Mouse (Mus musculus) spleen, adult 2 months (tissue): ENCODE measurements around the gene Pif1. TPM values are rescaled to one million over a fixed set of nuclear protein-coding genes. Genes with fewer than 3 reads are reported as not detected.
A peak's percentile ranks its signal among the peaks of the same experiment; 100 is the strongest.

Experiments used
- DNase-seq, 2 experiments: peaks; one replicate each; pipeline versions ENCODE4 v3.0.0 to v3.0.0-alpha.2; 2012 to 2021; ENCODE audit warnings: low spot score in 2 of 2, low read depth in 1 of 2
- H3K27ac ChIP-seq: fragments of 200-500 bp; 2 replicates; pipeline ENCODE4 v1.5.1; 2012; ENCODE audit warnings: low read length, inconsistent platforms; ENCODE audit not compliant: insufficient read depth
- H3K27me3 ChIP-seq: fragments of 200-500 bp; 2 replicates; pipeline ENCODE4 v1.6.1; 2012; ENCODE audit warnings: mild to moderate bottlenecking, moderate library complexity, low read length, inconsistent platforms; ENCODE audit not compliant: control insufficient read depth, insufficient read depth
- H3K36me3 ChIP-seq: fragments of 200-500 bp; 2 replicates; pipeline ENCODE4 v1.6.1; 2012; ENCODE audit warnings: mild to moderate bottlenecking, low read length, inconsistent platforms; ENCODE audit not compliant: control insufficient read depth, insufficient read depth
- H3K4me1 ChIP-seq: fragments of 200-500 bp; 2 replicates; pipeline ENCODE4 v1.6.1; 2011; ENCODE audit warnings: inconsistent platforms; ENCODE audit not compliant: control insufficient read depth, insufficient read depth, insufficient read length
- H3K4me3 ChIP-seq: fragments of 200-500 bp; 2 replicates; pipeline ENCODE4 v1.5.1; 2011; ENCODE audit warnings: mild to moderate bottlenecking, inconsistent platforms; ENCODE audit not compliant: insufficient read depth, insufficient read length; ENCODE audit errors: extremely low read depth
- CTCF ChIP-seq: fragments of 200-500 bp; IDR thresholded peaks from 2 replicates; pipeline ENCODE4 v1.5.1; 2011; ENCODE audit warnings: mild to moderate bottlenecking, inconsistent platforms; ENCODE audit not compliant: insufficient read depth, insufficient read length, insufficient replicate concordance; ENCODE audit errors: extremely low read depth
- POLR2A ChIP-seq: fragments of 200-500 bp; IDR thresholded peaks from 2 replicates; pipeline ENCODE4 v1.6.1; 2011; ENCODE audit warnings: low read depth, low read length, inconsistent platforms
- WGBS: fragments of 180-500 bp; shearing (Covaris S2); methylation state at CpG from one replicate; pipeline ENCODE4 v1.1.7; 2018; 5-methylcytosine and 5-hydroxymethylcytosine counted together
- polyA plus RNA-seq: library from polyadenylated mRNA; depleted of rRNA; stranded (reverse); fragments of >200 nt; gene quantifications from 2 replicates; pipeline ENCODE4 v1.2.3, GENCODE M21; 2012

Gene Pif1
- polyA plus RNA-seq, 1 experiment: 4.3 TPM

- peak; percentile 71 to 76 for DNase-seq
- Histone ChIP-seq H3K27me3 (no peaks in the 10 kb centered on the region), H3K4me3 (no peak overlapping the region), H3K27ac (peak overlapping the region; percentile 93), H3K36me3 (peaks cover 16% of the 10 kb centered on the region), H3K4me1 (peaks cover 40% of the 10 kb centered on the region; the same call in 1 of the 2 replicates)
- TF ChIP-seq CTCF (no peak), POLR2A (no peak; the same call in 1 of the 2 replicates)
- WGBS: 3% methylated on average over 5 of the region's 5 CpGs
Measured at GRCm38 (mm10) chr9:65551035-65551434, 35.9 kb upstream of the Pif1 start.

GRCm38 (mm10) chr9:65552141-65552540 is 34.8 kb upstream of the Pif1 start:
- Histone ChIP-seq H3K27ac (peak overlapping the region; percentile 93), H3K4me1 (peaks cover 33% of the 10 kb centered on the region; the same call in 1 of the 2 replicates), H3K36me3 (peaks cover 27% of the 10 kb centered on the region), H3K4me3 (no peak overlapping the region), H3K27me3 (no peaks in the 10 kb centered on the region)
- WGBS: 9% methylated on average over 5 of the region's 5 CpGs
- TF ChIP-seq POLR2A (no peak), CTCF (no peak)
- DNase-seq: no peak

DNA sequence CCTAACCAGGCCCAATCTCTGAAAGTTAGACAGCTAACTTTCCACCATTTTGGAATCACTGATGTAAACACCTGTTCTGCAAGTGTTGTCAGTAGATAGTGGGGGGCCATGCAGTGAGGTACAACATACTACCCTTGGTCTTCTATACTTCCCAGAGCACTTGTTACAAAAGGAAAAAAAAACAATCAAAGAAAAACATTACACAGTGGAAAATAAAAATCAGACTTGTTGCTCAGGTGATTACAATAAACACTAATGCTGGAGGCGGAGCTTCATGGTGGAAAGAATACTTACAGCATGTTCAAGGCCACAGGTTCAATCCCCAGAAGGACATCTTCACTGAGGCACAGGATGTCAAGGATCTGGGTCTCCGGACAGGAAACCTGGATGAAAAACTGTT is 34.2 kb upstream of the Pif1 start:
- 91% methylated on average over 2 of the region's 2 CpGs for WGBS
- peak overlapping the region; percentile 93; the same call in 1 of the 2 replicates for H3K27ac ChIP-seq
- H3K36me3 ChIP-seq: peaks cover 32% of the 10 kb centered on the region
- H3K4me3 ChIP-seq: no peak overlapping the region
- peaks cover 33% of the 10 kb centered on the region; the same call in 1 of the 2 replicates for H3K4me1 ChIP-seq
- H3K27me3 ChIP-seq: no peaks in the 10 kb centered on the region
- no peak for TF ChIP-seq CTCF
- TF ChIP-seq POLR2A: no peak
- DNase-seq: no peak

DNA sequence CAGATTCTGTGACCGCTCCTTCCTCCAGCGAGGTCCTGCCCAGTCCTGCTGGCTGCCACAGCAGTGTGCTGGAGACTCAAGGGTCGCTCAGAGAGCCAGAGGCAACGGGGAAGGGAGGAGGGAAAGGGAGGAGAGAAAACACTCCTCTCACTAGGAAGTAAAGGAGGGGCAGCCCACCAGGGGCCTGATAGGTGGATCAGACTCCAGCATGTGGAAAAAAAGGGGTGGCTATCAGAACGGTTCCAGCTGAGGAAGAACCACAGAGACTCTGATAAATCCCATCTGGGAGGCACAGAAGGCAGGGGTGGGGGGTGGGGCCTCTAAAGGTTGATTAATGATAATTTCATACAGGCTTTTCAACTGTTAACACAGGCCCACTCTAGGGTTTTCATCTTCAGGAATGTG is 32.0 kb upstream of the Pif1 start:
- Histone ChIP-seq H3K36me3 (peaks cover 50% of the 10 kb centered on the region), H3K27me3 (no peaks in the 10 kb centered on the region), H3K27ac (peak overlapping the region; percentile 49; the same call in 1 of the 2 replicates), H3K4me3 (no peak overlapping the region), H3K4me1 (peaks cover 24% of the 10 kb centered on the region; the same call in 1 of the 2 replicates)
- WGBS: 54% methylated on average over 5 of the region's 5 CpGs
- no peak for TF ChIP-seq POLR2A
- no peak for TF ChIP-seq CTCF
- no peak for DNase-seq

GRCm38 (mm10) chr9:65555621-65556020 is 31.3 kb upstream of the Pif1 start:
- Histone ChIP-seq H3K4me3 (no peak overlapping the region), H3K27ac (no peak overlapping the region), H3K27me3 (no peaks in the 10 kb centered on the region), H3K4me1 (peaks cover 19% of the 10 kb centered on the region; the same call in 1 of the 2 replicates), H3K36me3 (peaks cover 55% of the 10 kb centered on the region)
- DNase-seq: no peak
- TF ChIP-seq POLR2A (no peak), CTCF (no peak)
- 83% methylated on average over 4 of the region's 4 CpGs for WGBS

DNA sequence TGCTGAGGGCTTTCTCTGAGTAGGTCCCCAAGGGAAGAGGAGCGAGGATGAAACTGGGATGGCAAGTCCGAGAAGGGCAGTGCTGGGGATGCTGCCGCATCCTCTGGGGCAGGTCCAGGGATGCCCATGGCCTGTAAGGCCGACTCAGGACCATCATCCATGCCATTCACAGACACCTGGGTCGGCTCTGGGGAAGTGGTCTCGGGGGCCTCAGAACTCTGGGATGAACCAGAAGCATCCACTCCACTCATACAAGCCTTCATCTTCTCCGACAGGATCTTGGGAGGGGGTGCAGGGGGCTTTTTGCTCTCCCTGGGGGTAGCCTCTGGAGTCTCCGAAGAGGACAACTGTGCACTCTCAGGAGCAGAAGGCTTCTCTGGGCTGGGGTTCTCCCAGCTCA is 30.6 kb upstream of the Pif1 start:
- Histone ChIP-seq H3K27ac (no peak overlapping the region), H3K27me3 (no peaks in the 10 kb centered on the region), H3K36me3 (peaks cover 59% of the 10 kb centered on the region), H3K4me3 (no peak overlapping the region), H3K4me1 (peaks cover 17% of the 10 kb centered on the region; the same call in 1 of the 2 replicates)
- WGBS: 96% methylated on average over 8 of the region's 8 CpGs
- no peak for DNase-seq
- TF ChIP-seq CTCF (no peak), POLR2A (no peak)

DNA sequence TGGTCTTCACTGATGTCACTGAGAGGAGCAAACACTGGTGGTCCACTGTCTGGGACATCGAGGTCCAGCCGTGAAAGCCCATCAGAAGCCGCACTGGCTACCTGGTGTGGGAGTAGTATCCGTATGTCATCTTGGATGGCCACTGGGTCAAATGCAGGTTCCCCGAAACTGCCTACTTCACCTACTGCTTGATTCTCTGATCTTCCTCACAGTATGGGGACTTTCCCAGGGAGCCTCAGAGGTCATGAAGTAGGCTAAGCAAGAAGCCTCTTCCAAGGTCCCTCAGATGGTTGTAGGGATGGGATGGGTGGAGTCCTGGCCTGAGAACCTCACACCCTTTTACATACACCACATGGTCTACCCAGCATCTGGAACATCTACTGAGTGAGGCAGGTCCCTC is 30.0 kb upstream of the Pif1 start:
- TF ChIP-seq CTCF: no peak
- no peak for TF ChIP-seq POLR2A
- no peak for DNase-seq
- peaks cover 64% of the 10 kb centered on the region for H3K36me3 ChIP-seq
- peaks cover 13% of the 10 kb centered on the region; the same call in 1 of the 2 replicates for H3K4me1 ChIP-seq
- no peak overlapping the region for H3K4me3 ChIP-seq
- 91% methylated on average over 5 of the region's 5 CpGs for WGBS
- no peaks in the 10 kb centered on the region for H3K27me3 ChIP-seq
- H3K27ac ChIP-seq: no peak overlapping the region

GRCm38 (mm10) chr9:65558806-65559205 is 28.2 kb upstream of the Pif1 start:
- Histone ChIP-seq H3K36me3 (peaks cover 73% of the 10 kb centered on the region), H3K27me3 (no peaks in the 10 kb centered on the region), H3K27ac (no peak overlapping the region), H3K4me3 (no peak overlapping the region), H3K4me1 (peaks cover 7% of the 10 kb centered on the region; the same call in 1 of the 2 replicates)
- no peak for DNase-seq
- 98% methylated on average over 6 of the region's 6 CpGs for WGBS
- TF ChIP-seq CTCF (no peak), POLR2A (no peak)
